Mouse (Mus musculus) stomach, postnatal 0 days (tissue): ENCODE data around the gene Ric1. TPM values are rescaled to one million over a fixed set of nuclear protein-coding genes. Genes with fewer than 3 reads are reported as not detected.

Experiments used
- ATAC-seq: fragments of 200-750 bp; cut with Nextera tagmentation; 2 replicates; pipeline ENCODE4 v1.8.0; 2017; ENCODE audit not compliant: low FRiP score, low TSS enrichment
- DNase-seq: peaks from one replicate; pipeline ENCODE4 v3.0.0-alpha.2; 2016; ENCODE audit warnings: low spot score
- H3K27ac ChIP-seq: fragments of 300-500 bp; sonication (generic); replicated peaks from 2 replicates; pipeline ENCODE4 v1.5.1; 2014; ENCODE audit warnings: mild to moderate bottlenecking, control low read depth
- H3K27me3 ChIP-seq: fragments of 300-500 bp; sonication (generic); 2 replicates; pipeline ENCODE4 v1.6.1; 2014; ENCODE audit warnings: low read length; ENCODE audit not compliant: control insufficient read depth, insufficient read depth
- H3K36me3 ChIP-seq: fragments of 300-500 bp; sonication (generic); 2 replicates; pipeline ENCODE4 v1.6.1; 2014; ENCODE audit warnings: low read length, mixed read lengths; ENCODE audit not compliant: control insufficient read depth, insufficient read depth
- H3K4me1 ChIP-seq: fragments of 300-500 bp; sonication (generic); replicated peaks from 2 replicates; pipeline ENCODE4 v1.6.1; 2014; ENCODE audit warnings: antibody characterized with exemption; ENCODE audit not compliant: control insufficient read depth, insufficient read depth
- H3K4me2 ChIP-seq: fragments of 300-500 bp; sonication (generic); replicated peaks from 2 replicates; pipeline ENCODE4 v1.6.1; 2014; ENCODE audit warnings: low read depth, mild to moderate bottlenecking, control low read depth, moderate library complexity
- H3K4me3 ChIP-seq: fragments of 300-500 bp; sonication (generic); 2 replicates; pipeline ENCODE4 v1.5.1; 2014; ENCODE audit warnings: low read depth, low read length, control low read depth
- H3K9ac ChIP-seq: fragments of 300-500 bp; sonication (generic); 2 replicates; pipeline ENCODE4 v1.6.1; 2014; ENCODE audit warnings: mild to moderate bottlenecking, low read length, control low read depth, mixed read lengths
- H3K9me3 ChIP-seq: fragments of 300-500 bp; sonication (generic); 2 replicates; pipeline ENCODE4 v1.6.1; 2016; ENCODE audit warnings: low read length; ENCODE audit not compliant: control insufficient read depth
- CTCF ChIP-seq: IDR thresholded peaks from 2 replicates; pipeline ENCODE4 v1.5.1; 2016; ENCODE audit warnings: antibody characterized with exemption, low read depth, mild to moderate bottlenecking, moderate library complexity
- EP300 ChIP-seq: optimal IDR thresholded peaks from 2 replicates; pipeline ENCODE3; 2016; ENCODE audit warnings: antibody characterized with exemption
- WGBS: fragments of 180-500 bp; shearing (Covaris S2); extraction: QIAGEN DNeasy Blood & Tissue Kit; methylation state at CpG from one replicate; pipeline ENCODE4 v1.1.7; 2014; 5-methylcytosine and 5-hydroxymethylcytosine counted together
- polyA plus RNA-seq: library from polyadenylated mRNA; unstranded; fragments of >200 nt; fragmentation: Nextera tagmentation; extraction: Ambion mirVana; gene quantifications from 2 replicates; pipeline ENCODE4 v1.2.1, GENCODE M21; 2015

The Ric1 gene
- 7.4 and 7.6 TPM in 2 replicates for polyA plus RNA-seq

DNA sequence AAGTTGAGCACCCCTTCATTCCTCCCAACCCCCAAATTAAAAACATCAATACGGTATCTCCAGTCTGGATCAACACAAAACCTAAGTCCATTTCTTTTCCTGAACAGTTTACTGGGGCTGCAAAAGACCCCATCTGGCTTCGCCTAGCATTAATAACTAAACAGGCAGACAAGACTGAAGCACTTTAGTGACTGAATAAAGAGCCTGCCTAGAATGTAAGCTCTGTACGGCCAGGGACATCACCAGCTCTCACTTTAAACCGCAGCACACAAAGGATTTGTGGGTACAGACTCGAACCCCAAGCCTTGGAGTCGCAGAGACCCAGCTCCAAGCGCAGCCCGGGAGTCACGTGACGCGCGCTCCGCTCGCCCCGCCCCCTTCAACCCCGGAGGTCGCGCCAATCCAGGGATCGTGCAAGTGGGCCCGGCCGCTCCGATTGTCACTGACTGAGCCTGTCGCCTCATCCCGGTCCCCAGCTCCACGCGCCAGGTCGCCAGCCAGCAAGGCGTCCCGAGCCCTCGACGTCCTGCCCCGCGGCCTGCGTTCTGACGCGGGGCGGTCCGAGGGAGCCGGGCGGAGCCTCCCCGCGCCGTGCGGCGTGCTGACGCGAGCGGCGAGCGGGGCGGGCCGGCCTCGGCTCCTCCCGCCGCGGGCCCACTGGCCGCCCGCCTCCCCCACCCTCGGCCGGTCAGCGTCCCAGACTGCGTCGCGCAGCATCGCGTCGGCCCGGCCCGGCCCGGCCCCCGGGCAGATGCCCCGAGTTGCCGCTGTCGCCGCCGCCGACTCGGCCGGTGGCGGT lies at the start of gene Ric1:
Gene Ric1 (plus strand): TSS at position 646 of the 799 bp plus-strand sequence.
- TF ChIP-seq CTCF: no peak
- no peaks in the 10 kb centered on the region for H3K9me3 ChIP-seq
- H3K4me1 ChIP-seq: peaks cover 2% of the 10 kb centered on the region; the same call in 1 of the 2 replicates
- peak; percentile 99 for ATAC-seq
- H3K4me2 ChIP-seq: peak within 1 kb of the TSS; percentile 79
- H3K4me3 ChIP-seq: peak within 1 kb of the TSS; percentile 95
- H3K9ac ChIP-seq: peak within 1 kb of the TSS; percentile 94
- H3K36me3 ChIP-seq: no peaks in the 10 kb centered on the region
- peak; percentile 90 for DNase-seq
- H3K27me3 ChIP-seq: no peaks in the 10 kb centered on the region
- 1% methylated on average over 64 of the region's 80 CpGs for WGBS
- peak within 1 kb of the TSS; percentile 97 for H3K27ac ChIP-seq

- Histone ChIP-seq H3K27me3 (no peaks in the 10 kb centered on the region), H3K27ac (no peak overlapping the region), H3K36me3 (no peaks in the 10 kb centered on the region), H3K4me1 (0 out of 2 replicates have a peak, but pooled peaks cover 3% of the 10 kb centered on the region), H3K9ac (no peak overlapping the region), H3K4me3 (no peak overlapping the region), H3K9me3 (no peaks in the 10 kb centered on the region), H3K4me2 (no peak overlapping the region)
- 68% methylated on average over 8 of the region's 8 CpGs for WGBS
- TF ChIP-seq CTCF (no peak), EP300 (no peak)
- ATAC-seq: no peak
- DNase-seq: no peak
These were observed 49.7 kb upstream of the Ric1 start for GRCm38 (mm10) chr19:29472424-29472823.

DNA sequence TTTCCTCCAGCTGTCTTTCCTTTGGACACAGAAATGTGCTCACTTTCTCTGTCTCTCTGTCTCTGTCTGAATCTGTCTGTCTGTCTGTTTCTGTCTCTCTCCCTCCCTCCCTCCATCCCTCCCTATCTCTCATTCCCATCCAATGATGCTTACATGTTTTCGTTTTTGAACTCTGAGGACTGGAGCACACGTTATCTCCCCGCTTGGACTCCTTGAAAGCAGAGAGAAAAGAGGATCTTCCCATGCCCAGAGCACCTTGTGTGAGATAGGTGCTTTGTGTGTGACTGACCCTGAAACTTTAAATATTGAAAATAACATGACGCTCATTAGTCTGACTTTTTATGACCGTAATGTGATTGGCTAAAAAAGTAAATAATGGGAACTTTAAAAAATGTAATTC lies 49.1 kb upstream of the Ric1 start:
- no peak overlapping the region for H3K27ac ChIP-seq
- no peak overlapping the region for H3K4me2 ChIP-seq
- ATAC-seq (no peak), DNase-seq (no peak)
- WGBS: 83% methylated on average over 5 of the region's 5 CpGs
- TF ChIP-seq CTCF (no peak), EP300 (no peak)
- H3K27me3 ChIP-seq: no peaks in the 10 kb centered on the region
- H3K36me3 ChIP-seq: no peaks in the 10 kb centered on the region
- H3K4me3 ChIP-seq: no peak overlapping the region
- no peaks in the 10 kb centered on the region for H3K9me3 ChIP-seq
- 0 out of 2 replicates have a peak, but pooled peaks cover 3% of the 10 kb centered on the region for H3K4me1 ChIP-seq
- no peak overlapping the region for H3K9ac ChIP-seq

DNA sequence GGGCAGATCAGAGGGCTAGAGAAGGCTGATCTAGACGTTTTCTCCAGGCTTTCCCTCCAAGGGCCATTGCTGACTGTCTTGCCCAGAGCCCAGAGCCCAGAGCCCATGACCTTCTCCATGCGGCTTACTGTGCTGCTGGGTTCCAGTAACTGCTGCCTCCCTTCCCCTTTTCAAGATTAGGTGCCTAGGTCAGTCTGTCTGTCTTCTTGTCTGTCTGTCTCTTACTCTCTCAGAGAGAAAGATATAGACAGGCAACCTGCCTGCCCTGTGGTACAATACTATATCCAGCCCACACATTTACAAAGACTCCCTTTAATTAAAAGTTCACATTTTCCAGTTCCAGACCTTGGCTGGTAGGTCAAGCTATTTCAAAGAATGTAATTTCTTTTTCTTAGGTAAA lies 47.3 kb upstream of the Ric1 start:
- Histone ChIP-seq H3K4me2 (no peak overlapping the region), H3K36me3 (no peaks in the 10 kb centered on the region), H3K27ac (no peak overlapping the region), H3K27me3 (no peaks in the 10 kb centered on the region), H3K9me3 (no peaks in the 10 kb centered on the region), H3K4me3 (no peak overlapping the region), H3K9ac (no peak overlapping the region), H3K4me1 (0 out of 2 replicates have a peak, but pooled peaks cover 3% of the 10 kb centered on the region)
- ATAC-seq: no peak
- 47% methylated on average over 2 of the region's 2 CpGs for WGBS
- TF ChIP-seq CTCF: no peak
- no peak for TF ChIP-seq EP300
- DNase-seq: no peak

GRCm38 (mm10) chr19:29475210-29475620 lies 46.9 kb upstream of the Ric1 start:
- WGBS: 57% methylated on average over 4 of the region's 4 CpGs
- DNase-seq: no peak
- TF ChIP-seq EP300 (no peak), CTCF (no peak)
- no peak overlapping the region for H3K9ac ChIP-seq
- no peaks in the 10 kb centered on the region for H3K9me3 ChIP-seq
- no peak overlapping the region for H3K27ac ChIP-seq
- no peak overlapping the region for H3K4me2 ChIP-seq
- 0 out of 2 replicates have a peak, but pooled peaks cover 3% of the 10 kb centered on the region for H3K4me1 ChIP-seq
- peak; percentile 71 for ATAC-seq
- no peaks in the 10 kb centered on the region for H3K36me3 ChIP-seq
- no peak overlapping the region for H3K4me3 ChIP-seq
- H3K27me3 ChIP-seq: no peaks in the 10 kb centered on the region

DNA sequence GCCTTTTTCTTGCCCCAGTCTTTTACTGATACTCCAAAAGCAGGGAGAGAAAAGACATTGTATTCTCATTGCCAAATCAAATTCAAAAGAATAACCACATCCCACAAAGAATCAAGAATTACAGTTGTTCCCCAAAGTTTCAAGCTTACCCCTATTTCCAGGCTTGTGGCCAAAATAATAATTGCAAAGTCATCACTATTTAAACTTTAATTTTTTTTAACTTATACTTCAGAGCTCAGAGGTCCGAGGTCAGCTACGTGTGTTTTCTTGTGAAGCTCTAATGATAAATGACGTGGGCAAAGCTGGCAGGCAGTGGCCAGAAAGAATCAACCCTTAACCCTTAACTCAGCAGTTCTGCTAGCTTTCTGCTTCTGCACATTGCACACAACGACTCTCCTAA lies 43.5 kb upstream of the Ric1 start:
- Histone ChIP-seq H3K9me3 (no peaks in the 10 kb centered on the region), H3K4me3 (no peak overlapping the region), H3K4me1 (no peaks in the 10 kb centered on the region), H3K36me3 (no peaks in the 10 kb centered on the region), H3K9ac (no peak overlapping the region), H3K27me3 (no peaks in the 10 kb centered on the region), H3K27ac (no peak overlapping the region), H3K4me2 (no peak overlapping the region)
- TF ChIP-seq CTCF (no peak), EP300 (no peak)
- DNase-seq: no peak
- 4% methylated on average over 4 of the region's 4 CpGs for WGBS
- no peak for ATAC-seq
